Mouse (Mus musculus): ENCODE results near the gene Gm20605. TPM values are rescaled to one million over a fixed set of nuclear protein-coding genes. Genes with fewer than 3 reads are reported as not detected.

Gene Gm20605
- polyA plus RNA-seq, 1 experiment: 3.8 TPM

DNA sequence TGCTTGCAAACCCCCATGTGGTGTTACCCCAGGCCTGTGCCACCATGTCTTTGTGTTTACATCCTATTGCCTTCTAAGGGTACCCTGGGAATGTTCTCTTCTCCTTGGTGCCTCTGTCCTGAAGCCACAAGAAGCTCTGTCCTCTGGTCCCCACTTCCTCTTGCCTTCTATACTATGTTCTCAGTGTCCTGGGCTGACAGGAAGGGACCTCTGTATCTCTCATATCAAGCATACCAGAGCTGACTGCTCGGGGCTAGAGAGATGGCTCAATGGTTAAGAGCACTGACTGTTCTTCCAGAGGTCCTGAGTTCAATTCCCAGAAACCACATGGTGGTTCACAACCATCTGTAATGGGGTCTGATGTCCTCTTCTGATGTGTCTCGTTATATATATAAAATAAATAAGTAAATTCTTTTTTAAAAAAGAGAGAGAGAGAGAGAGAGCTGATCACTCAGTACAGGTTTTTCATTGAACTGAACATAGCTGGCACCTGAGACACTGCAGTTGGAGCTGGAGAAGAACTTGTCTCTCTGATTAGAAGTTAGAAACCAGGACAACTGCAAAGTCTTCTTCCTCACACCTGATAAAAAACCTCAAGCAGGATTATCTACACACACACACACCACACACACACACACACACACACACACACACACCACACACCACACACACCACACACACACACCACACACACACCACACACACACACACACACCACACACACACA is 30.7 kb upstream of the Gm20605 start:
- Histone ChIP-seq H3K4me1 (ENCODE audit: control insufficient read depth) (peaks cover 57% of the 10 kb centered on the region), H3K4me3 (replicated peaks) (no peak overlapping the region), H3K36me3 (ENCODE audit: control insufficient read depth) (peaks cover 24% of the 10 kb centered on the region), H3K27me3 (ENCODE audit: control insufficient read depth) (no peaks in the 10 kb centered on the region), H3K9me3 (ENCODE audit: control insufficient read depth, low read length) (peaks cover 3% of the 10 kb centered on the region; the same call in 1 of the 2 replicates)
- TF ChIP-seq GATA1 (IDR thresholded peaks at IDR 0.05; ENCODE audit: low read length) (no peak), TAL1 (IDR thresholded peaks at IDR 0.05; ENCODE audit: low read length) (no peak)

DNA sequence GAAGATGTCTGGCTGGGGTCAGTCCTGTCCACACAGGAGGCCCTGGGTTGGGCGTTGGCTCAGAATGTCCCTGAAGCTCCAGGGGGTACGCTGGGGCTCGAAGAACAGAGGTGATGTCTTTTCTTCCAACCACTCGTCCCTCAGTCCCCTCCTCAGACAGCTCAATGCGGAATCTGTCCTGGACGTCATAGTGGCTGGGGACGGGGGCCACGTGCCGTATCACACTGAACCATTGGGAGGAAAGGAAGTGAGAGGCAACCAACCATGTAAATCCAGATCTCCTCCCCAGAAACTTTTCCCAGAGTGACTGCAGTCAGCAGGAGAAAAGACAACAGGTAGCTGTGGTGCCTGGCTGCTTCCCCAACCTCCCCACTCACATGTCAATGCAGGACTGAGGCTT is 29.4 kb upstream of the Gm20605 start:
- TF ChIP-seq GATA1 (IDR thresholded peaks at IDR 0.05; ENCODE audit: low read length) (no peak), TAL1 (IDR thresholded peaks at IDR 0.05; ENCODE audit: low read length) (no peak)
- Histone ChIP-seq H3K9me3 (ENCODE audit: control insufficient read depth, low read length) (peaks cover 3% of the 10 kb centered on the region; the same call in 1 of the 2 replicates), H3K27me3 (ENCODE audit: control insufficient read depth) (no peaks in the 10 kb centered on the region), H3K4me3 (replicated peaks) (peak overlapping the region; percentile 69), H3K36me3 (ENCODE audit: control insufficient read depth) (peaks cover 24% of the 10 kb centered on the region), H3K4me1 (ENCODE audit: control insufficient read depth) (peaks cover 68% of the 10 kb centered on the region)

DNA sequence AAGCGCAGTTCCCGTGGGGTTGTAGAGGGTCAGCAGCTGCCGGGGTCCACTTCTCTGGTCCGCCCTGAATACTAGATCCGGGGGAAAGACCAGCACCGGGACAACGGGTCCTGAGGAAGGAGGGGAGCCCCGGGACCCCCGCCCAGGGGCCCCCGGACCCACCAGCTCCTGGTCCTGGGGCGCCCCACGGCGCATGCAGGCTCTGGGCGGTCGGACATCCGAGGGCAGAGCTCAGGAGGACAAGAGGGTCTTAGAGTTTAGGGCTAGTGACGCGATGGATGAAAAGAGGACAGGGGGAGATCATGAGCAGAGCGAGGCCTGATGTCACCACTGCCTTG is 28.7 kb upstream of the Gm20605 start:
- Histone ChIP-seq H3K27me3 (ENCODE audit: control insufficient read depth) (no peaks in the 10 kb centered on the region), H3K4me1 (ENCODE audit: control insufficient read depth) (peaks cover 74% of the 10 kb centered on the region), H3K4me3 (replicated peaks) (peak overlapping the region; percentile 69), H3K36me3 (ENCODE audit: control insufficient read depth) (peaks cover 27% of the 10 kb centered on the region), H3K9me3 (ENCODE audit: control insufficient read depth, low read length) (peaks cover 3% of the 10 kb centered on the region; the same call in 1 of the 2 replicates)
- TF ChIP-seq TAL1 (IDR thresholded peaks at IDR 0.05; ENCODE audit: low read length) (no peak), GATA1 (IDR thresholded peaks at IDR 0.05; ENCODE audit: low read length) (no peak)

DNA sequence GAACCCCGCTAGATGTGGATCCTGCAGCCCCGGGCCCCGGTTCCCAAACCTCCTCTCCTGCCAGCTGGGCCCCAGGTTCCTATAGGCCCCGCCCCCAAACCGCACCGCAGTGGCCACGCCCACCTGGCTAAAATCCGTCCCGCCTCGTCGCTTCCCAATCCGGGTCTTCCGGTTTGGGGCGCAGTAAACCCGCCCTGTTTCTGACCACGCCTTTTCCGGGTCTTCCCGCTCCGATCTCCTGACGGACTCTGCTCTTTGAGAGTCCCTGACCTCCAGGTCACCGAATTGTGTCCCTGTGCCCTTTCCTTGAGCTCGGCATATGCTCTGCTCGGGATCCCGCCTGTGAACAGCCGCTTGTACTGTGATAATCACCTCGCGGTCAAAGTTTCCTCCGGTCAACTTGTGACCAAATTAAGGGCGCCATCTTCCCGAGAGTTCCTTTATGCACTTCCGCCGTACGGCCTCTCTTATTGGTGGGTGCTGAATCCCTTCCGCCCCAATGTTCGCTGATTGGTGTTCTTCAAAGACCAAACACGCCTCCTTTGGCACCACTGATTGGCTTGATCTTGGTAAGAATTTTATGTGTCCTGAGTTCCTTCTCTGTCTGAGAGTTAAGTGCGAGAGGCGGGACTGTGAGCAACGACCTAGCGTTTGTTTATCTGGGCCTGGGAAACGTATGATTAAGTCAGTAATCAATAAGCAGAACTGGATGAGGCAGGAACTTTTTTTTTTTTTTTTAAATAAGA is 28.2 kb upstream of the Gm20605 start, which contains the start of gene Mospd3:
Gene Mospd3 (minus strand): TSS at position 440 of the 746 bp plus-strand sequence.
- Histone ChIP-seq H3K9me3 (ENCODE audit: control insufficient read depth, low read length) (peaks cover 3% of the 10 kb centered on the region; the same call in 1 of the 2 replicates), H3K4me3 (replicated peaks) (peak within 1 kb of the TSS; percentile 69), H3K4me1 (ENCODE audit: control insufficient read depth) (peaks cover 77% of the 10 kb centered on the region), H3K27me3 (ENCODE audit: control insufficient read depth) (no peaks in the 10 kb centered on the region), H3K36me3 (ENCODE audit: control insufficient read depth) (peaks cover 28% of the 10 kb centered on the region)
- TF ChIP-seq TAL1 (IDR thresholded peaks at IDR 0.05; ENCODE audit: low read length) (no peak), GATA1 (IDR thresholded peaks at IDR 0.05; ENCODE audit: low read length) (no peak)

DNA sequence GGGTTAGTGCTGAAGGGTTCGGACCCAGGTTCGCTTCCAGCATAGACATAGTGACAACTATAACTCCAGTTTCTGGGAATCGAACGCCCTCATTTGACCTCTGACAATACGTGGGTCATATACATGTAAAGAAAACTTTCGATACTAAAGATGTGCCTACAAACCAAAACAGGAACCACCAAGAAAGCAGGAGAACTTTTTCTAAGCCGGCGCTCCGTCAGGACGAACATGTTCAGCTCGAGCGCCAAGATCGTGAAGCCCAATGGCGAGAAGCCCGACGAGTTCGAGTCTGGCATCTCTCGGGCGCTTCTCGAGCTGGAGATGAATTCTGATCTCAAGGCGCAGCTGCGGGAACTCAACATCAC is 27.6 kb upstream of the Gm20605 start:
- H3K4me3 ChIP-seq (replicated peaks): peak overlapping the region; percentile 69
- peaks cover 3% of the 10 kb centered on the region; the same call in 1 of the 2 replicates for H3K9me3 ChIP-seq (ENCODE audit: control insufficient read depth, low read length)
- no peak for TF ChIP-seq TAL1 (IDR thresholded peaks at IDR 0.05; ENCODE audit: low read length)
- no peak for TF ChIP-seq GATA1 (IDR thresholded peaks at IDR 0.05; ENCODE audit: low read length)
- peaks cover 80% of the 10 kb centered on the region for H3K4me1 ChIP-seq (ENCODE audit: control insufficient read depth)
- H3K27me3 ChIP-seq (ENCODE audit: control insufficient read depth): no peaks in the 10 kb centered on the region
- H3K36me3 ChIP-seq (ENCODE audit: control insufficient read depth): peaks cover 30% of the 10 kb centered on the region

DNA sequence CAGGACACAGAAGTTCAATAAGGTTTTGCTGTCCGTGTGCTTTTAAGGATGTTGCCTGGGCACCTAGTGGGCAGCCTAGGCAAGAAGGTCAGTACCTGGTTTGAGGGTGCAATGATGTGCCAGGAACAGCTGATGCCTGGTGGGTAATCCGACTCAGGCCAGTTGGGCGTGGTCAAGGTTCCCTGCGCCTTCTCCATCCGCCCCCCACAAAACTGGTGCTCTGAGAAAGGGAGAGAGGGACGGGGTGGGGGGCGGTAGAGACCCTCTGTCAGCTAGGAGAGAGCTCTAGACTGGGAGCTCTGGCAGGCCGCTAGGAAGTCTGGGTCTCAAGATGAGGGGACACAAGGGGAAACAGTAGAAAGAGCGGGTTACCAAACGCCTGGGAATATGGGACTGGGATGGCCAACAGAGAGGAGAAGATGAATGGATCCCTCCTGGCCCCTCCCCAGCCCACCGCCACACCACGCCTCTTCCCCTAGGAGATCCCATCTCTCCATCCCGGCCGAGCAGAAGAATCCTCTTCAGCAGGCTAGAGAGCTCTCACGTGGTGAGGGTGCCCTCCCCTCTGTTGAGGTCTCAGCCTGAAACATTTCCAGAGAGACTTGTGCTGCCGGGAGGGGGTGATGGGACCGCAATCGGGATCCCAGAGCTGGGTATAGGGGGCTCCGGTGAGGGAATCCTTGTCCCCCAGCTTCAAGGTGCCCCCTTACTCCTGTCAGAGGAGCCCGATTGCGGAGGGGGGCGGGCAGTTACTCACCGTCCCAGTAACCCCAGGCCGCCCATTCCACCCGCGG is 20.9 kb upstream of the Gm20605 start:
- no peaks in the 10 kb centered on the region for H3K9me3 ChIP-seq (ENCODE audit: control insufficient read depth, low read length)
- peaks cover 39% of the 10 kb centered on the region for H3K4me1 ChIP-seq (ENCODE audit: control insufficient read depth)
- H3K36me3 ChIP-seq (ENCODE audit: control insufficient read depth): peaks cover 13% of the 10 kb centered on the region
- peaks cover 29% of the 10 kb centered on the region for H3K27me3 ChIP-seq (ENCODE audit: control insufficient read depth)
- no peak overlapping the region for H3K4me3 ChIP-seq (replicated peaks)
- TF ChIP-seq GATA1 (IDR thresholded peaks at IDR 0.05; ENCODE audit: low read length): no peak
- TF ChIP-seq TAL1 (IDR thresholded peaks at IDR 0.05; ENCODE audit: low read length): no peak

DNA sequence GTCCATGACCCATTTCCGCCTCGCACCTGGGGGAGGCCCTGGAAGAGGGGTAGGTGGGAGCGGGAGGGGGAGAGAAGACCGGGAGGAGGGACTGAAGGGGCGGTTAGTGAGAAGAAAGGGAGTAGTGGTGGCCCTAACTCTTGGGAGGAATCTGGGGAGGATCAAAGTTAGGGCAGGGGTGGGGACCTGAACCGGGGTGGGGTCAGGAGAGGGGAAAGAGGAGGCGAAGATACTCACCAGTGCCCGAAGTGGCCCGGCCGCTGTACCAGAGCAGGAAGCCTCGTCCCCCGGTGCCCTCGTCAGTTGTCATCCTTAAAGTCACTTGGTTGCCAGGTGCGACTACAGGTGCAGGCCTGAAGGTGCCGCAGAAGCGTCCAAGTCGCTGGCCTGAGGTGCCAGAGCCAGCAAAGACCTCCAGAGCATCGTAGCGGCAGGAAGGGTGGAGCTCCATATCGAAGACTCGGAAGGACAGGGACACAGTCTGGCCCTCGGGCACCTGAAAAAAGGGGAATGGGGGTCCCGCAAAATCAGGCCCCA is 20.3 kb upstream of the Gm20605 start:
- Histone ChIP-seq H3K36me3 (ENCODE audit: control insufficient read depth) (peaks cover 13% of the 10 kb centered on the region), H3K4me3 (replicated peaks) (no peak overlapping the region), H3K27me3 (ENCODE audit: control insufficient read depth) (peaks cover 31% of the 10 kb centered on the region), H3K9me3 (ENCODE audit: control insufficient read depth, low read length) (no peaks in the 10 kb centered on the region), H3K4me1 (ENCODE audit: control insufficient read depth) (peaks cover 40% of the 10 kb centered on the region)
- TF ChIP-seq TAL1 (IDR thresholded peaks at IDR 0.05; ENCODE audit: low read length) (no peak), GATA1 (IDR thresholded peaks at IDR 0.05; ENCODE audit: low read length) (no peak)

DNA sequence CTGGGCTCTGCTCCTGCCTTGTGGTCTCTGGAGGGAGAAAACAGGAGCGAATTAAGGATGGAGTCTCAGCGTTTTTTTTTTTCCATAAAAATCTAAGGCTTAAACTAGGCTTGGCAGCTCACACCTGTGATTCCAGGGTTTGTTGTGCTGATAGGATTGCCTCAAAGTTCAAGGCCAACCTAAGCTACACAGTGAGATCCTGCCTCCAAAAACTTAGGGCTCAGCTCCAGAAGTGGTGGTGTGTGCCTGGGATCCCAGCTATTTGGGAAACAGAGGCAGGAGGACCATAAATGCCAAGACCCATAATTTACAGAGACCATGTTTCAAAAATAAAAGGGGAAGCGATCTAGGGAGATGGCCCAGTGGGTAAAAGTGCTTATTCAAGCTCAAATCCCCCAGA is 19.7 kb upstream of the Gm20605 start:
- H3K9me3 ChIP-seq (ENCODE audit: control insufficient read depth, low read length): no peaks in the 10 kb centered on the region
- no peak overlapping the region for H3K4me3 ChIP-seq (replicated peaks)
- peaks cover 36% of the 10 kb centered on the region for H3K4me1 ChIP-seq (ENCODE audit: control insufficient read depth)
- TF ChIP-seq GATA1 (IDR thresholded peaks at IDR 0.05; ENCODE audit: low read length) (no peak), TAL1 (IDR thresholded peaks at IDR 0.05; ENCODE audit: low read length) (no peak)
- peaks cover 31% of the 10 kb centered on the region for H3K27me3 ChIP-seq (ENCODE audit: control insufficient read depth)
- peaks cover 13% of the 10 kb centered on the region for H3K36me3 ChIP-seq (ENCODE audit: control insufficient read depth)
